Mouse (Mus musculus): Measurements from ENCODE around the gene Snrpc.

The Snrpc gene

DNA sequence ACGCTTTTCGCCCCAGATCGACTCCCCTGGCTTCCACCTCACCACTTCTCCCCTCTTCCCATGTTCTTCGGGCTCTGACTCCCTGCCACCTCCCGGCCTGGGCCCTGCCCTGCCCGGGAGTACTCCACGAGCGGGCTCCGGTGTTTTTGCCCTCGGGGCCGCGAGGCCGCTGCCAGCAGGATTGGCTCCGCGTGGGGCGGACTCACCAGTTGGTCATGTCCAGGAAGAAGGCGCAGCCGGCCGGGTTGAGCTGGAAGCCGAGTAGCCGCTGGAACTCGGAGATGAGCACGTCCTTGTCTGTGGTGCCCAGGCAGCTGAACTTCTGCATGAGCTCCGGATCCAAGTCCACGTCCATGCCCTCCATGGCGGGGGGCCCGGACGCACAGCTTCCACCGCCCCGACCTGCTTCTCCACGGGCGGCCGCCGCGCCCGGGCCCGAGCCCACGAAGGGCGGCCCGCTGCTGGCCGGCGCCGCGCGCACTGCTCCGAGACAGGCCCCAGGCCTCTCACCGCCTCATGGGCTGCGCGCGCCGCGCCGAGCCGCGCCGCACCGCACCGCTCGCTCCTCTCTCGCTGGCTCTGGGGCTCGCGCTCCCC is 17.9 kb upstream of the Snrpc start:
- DNase-seq, result peak; percentile 72

DNA sequence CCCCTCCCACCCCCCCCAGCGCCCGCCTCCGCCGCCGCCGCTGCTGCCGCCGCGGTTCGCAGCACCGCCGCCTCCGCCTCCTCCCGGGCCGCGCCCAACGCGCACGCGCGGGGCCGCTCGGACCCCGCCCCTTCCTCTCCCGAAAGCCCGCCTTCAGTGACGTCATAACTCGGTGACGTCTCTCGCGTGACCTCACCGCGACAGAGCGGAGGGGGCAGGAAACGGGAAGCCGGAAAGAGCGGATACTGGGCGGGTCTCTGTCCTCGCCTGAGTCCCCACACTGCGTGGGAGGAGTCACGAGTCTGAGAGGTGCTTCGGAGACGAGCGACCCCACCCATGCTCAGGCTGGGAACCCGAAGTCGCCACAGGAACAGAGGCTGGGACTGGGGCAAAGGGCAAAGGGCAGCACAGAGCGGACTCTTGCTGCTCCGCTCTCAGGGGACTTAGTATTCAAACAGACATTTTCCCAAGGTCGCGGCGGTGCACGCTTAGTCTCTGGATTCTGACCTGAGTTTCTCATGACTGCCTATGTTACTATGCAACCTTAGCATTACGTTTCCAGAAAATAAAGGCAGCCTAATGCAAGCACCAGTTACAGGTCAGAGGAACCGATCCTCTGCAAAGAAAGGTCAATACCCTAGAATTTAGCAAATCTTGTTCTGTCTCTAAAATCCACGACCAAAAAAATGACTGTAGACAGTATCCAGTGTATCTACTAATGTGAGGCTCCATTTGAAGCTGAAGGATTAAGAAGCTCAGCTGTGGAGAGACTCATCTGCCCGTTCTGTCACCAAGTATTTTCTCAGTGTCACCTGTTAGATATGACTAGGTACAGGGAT is 17.2 kb upstream of the Snrpc start, which contains the start of gene D17Wsu92e:
Gene D17Wsu92e, minus strand, starts transcription at position 81 of the 839 bp plus-strand sequence.
- peak; percentile 99 for DNase-seq

DNA sequence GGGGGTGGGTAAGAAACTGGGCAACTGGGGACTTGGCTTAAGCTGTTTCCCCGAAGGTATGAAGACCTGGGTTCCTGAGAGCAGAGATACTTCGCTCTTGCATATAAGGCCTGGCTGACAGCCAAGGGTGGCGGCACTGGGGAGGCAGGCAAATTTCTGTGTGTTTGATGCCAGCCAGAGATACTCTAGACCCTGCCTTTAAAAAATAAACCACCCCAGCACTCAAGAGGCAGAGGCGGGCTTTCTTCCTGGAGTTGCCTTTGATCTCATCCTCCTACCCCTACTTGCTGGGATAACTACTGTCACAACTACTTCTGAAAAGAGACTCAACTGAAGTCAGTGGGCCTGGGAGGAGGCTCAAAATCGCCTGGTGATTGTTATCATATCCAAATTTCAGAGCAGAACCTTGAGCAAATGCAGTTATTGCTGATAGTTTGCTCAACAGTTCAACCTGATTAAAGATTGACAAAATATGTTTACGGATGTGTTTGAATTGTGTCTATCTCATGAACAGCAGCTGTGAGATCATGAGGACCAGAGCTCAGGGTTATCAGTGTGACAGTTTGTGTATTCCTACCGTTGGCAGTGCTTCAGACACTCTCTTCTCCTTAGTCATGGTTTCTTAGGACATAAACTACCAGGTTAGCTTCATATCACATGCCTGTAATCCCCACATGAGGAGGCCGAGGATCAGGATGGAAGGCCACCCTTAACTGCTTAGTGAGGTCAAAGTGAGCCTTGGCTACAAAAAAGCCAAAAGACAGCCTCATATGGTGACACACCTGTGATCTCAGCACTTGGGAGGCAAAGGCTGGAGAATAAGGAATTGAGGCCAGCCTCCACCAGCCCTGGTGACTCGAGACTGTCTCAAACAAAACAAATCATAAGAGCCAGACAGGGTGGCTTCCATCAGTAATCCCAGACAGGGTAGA is 16.3 kb upstream of the Snrpc start:
- DNase-seq, result peak; percentile 74

DNA sequence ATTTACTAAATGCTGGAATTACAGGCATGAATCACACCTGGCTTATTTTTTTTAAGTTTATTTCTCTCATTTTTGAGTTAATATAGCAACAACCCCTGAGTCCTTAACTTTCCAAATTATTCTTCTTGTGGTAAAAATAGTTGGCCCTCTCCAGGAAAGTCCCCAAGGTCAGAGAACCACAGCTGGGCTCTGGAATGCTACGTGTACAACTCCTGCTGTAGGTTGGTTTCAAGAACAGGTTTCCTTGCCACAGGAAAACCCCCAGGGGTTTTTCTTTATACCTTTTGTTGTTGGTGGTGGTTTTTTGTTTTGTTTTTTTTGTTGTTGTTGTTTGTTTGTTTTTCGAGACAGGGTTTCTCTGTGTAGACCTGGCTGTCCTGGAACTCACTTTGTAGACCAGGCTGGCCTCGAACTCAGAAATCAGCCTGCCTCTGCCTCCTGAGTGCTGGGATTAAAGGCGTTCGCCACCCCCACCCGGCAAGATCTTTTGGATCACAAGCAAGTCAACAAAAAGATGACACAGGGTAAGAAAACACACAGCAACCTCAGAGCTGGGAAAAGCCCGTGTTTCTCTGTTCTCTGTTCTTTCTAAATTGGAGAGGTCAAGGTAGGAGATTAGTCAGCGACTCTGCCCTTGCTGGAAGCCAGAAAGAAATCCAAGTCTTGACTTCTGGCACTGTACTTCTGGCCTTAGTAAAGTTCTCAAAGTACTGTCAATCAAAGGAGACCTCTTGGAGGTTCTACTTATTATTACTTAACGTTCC is 14.6 kb upstream of the Snrpc start:
- no peak for DNase-seq

- DNase-seq, result no peak
Observed at GRCm38 (mm10) chr17:27824941-27825340, 13.0 kb upstream of the Snrpc start.

- DNase-seq, result no peak
Observed at GRCm38 (mm10) chr17:27825539-27825938, 12.4 kb upstream of the Snrpc start.

GRCm38 (mm10) chr17:27825984-27826905 is 11.7 kb upstream of the Snrpc start:
- peak; percentile 85 for DNase-seq

- peak; percentile 62 for DNase-seq
Observed at GRCm38 (mm10) chr17:27826908-27827383, 11.0 kb upstream of the Snrpc start.

GRCm38 (mm10) chr17:27827511-27827910 is 10.4 kb upstream of the Snrpc start:
- no peak for DNase-seq

DNA sequence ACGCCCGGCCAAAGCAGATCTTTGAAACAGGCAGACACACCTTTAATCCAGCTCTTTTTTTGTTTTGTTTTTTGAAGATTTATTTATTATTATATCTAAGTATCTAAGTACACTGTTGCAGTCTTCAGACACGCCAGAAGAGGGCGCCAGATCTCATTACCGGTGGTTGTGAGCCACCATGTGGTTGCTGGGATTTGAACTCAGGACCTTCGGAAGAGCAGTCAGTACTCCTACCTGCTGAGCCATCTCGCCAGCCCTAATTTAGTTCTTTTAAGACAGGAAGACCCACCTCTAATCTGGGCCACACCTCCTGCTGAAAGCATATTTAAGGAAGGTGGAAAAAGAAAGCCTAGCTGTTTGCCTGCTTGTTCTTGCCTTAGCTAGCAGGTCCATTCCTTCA is 7.5 kb upstream of the Snrpc start:
- no peak for DNase-seq

DNA sequence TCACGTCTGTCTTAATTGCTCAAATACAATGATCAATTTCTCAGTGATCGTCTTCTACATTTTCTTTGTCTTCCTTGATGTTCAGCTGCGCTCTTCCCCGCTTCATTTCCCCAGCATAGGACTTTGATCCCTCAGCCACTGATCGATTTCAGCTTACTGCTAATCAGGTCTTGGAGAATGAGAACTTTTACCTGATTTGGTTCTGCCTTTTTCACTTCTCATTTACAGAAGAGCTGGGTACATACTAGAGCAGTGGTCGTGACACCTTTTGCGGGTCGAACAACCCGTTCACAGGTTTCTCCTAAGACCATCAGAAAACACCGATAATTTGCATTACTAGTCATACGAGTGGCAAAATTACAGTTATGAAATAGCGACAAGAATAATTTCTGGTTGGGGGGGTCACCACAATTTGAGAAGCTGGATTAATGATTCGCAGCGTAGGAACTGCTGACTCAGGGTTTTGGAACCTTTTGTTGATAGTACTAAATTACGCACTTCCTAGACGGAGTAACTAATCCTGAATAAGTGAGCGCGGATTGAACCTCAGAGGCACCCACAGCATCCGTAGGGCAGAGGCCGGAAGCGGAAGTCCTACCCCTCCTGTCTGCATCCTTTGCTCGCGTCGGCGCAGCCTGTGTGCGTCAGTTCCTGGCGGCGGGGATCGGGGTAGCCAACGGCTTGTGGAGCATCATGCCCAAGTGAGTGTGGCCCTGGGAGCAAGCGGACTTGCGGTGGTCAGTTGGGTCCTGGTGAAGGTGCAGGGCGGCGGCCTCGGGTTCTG is 1.7 kb downstream of the Snrpc start:
- DNase-seq, result peak; percentile 97

- no peak for DNase-seq
Observed at GRCm38 (mm10) chr17:27848351-27848750, 10.4 kb downstream of the Snrpc start.

DNA sequence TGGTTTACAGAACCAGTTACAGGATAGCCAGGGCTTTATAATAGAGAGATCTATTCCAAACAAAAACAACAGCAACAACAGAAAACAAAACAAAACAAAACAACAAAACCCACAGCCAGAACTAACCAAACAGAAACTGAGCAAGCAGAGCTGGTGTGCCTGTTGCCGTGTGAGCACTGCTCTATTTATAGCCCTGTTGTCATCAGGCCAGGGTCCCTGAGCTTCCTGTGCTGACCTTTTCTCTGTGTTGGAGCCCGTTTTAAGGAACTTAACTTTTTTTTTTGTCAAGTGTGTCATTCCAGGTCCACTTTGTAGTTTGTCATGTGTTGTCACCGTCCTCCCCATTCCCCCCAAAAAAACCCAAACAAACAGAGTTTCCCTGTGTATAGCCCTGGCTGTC is 13.1 kb downstream of the Snrpc start:
- DNase-seq, result no peak

DNA sequence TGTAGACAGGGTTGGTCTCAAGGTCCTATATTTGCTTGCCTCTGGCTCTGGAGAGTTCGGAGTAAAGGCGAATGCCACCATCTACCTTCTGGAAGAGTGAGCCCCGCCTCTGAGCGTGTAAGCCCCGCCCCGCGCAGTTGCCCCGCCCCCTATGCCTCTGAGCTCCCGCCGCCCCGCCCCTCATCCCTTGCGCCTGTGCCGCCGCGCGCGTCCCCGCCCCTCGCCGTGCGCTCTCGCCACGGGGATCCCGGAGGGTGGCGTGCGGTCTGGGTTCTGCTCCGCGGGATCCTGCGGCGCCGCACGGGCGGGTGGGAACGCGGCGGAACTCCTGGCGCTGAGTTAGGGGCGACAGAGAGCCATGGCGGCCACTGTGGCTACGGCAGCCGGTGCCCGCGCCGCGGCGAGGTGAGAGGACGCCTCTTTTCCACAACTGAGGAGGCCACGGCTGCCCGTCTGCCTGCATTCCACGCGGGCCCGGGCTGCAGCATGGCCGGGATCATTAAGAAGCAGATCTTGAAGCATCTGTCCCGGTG is 18.4 kb downstream of the Snrpc start, which contains the start of gene Uhrf1bp1:
Gene Uhrf1bp1, plus strand, starts transcription at position 177 of the 533 bp plus-strand sequence.
- peak; percentile 92 for DNase-seq

DNA sequence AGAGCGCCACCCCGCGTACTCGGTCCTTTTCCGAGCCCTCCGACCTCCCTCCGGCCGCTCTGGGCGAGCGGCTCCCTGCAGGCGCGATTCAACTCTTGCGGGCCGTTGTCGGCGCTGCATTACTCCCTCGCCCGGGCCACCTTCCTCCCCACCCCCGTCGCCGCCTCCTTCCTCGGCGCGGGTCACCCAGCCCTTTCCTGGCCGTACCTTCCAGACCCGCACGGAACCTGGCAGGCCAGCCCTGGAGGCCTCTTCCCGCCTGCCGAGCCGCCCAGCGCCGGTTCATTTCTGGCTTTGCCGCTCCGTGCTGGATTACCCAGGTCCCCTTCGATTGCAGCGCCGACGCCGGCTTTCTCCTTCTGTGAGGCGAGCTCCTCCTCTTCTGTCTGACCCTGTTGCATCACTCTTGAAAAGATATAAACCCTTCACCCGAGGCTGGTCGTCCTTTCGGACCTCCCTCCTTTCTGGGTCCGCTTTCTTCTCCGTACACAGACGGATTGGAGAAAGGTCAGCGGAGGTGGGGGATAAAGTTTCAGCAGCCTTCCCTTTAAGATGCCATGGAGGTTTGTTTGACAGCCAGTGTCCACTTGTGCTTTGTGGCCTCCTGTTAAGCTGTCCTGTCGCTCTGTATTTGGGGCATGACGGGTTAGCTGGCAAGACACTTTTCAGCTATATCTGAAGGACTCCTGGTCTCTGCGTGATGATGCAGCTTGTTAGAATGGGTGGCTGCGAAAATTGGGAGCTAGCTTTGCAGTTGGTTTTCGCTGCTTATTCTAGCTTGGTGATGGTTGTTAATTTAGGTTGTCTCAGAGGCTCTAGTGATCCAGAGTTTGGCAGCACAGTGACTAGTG is 19.1 kb downstream of the Snrpc start:
- peak; percentile 79 for DNase-seq

GRCm38 (mm10) chr17:27857649-27858475 is 19.9 kb downstream of the Snrpc start:
- DNase-seq, result no peak

DNA sequence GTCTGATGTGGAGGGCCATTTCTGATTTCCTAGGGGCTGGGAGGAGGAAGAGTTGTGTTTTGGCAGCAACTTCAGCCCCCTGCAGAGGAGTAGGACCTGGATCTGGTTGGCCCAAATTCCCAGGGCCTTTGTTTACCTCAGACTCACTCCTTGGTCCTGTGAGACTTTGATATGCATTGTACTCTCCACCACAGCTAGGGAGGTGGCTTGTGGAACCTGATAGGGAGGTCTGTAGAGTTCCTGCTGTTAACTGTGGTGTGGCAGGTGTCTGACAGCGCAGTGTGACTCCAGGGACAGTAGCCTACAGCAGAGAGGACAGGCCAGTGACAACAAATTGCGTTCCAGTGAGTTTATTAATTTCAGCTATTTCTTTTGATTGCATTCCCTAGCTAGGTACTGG is 21.2 kb downstream of the Snrpc start:
- DNase-seq, result no peak

GRCm38 (mm10) chr17:27865461-27865860 is 27.5 kb downstream of the Snrpc start:
- DNase-seq, result no peak
